Mouse (Mus musculus): Measurements from ENCODE around the gene Arhgap25.
"Not testable (repeated sequence)": the region's sequence is repeated elsewhere in the genome, so short reads cannot be mapped to it uniquely, and the experiment has no call there.

Gene Arhgap25

DNA sequence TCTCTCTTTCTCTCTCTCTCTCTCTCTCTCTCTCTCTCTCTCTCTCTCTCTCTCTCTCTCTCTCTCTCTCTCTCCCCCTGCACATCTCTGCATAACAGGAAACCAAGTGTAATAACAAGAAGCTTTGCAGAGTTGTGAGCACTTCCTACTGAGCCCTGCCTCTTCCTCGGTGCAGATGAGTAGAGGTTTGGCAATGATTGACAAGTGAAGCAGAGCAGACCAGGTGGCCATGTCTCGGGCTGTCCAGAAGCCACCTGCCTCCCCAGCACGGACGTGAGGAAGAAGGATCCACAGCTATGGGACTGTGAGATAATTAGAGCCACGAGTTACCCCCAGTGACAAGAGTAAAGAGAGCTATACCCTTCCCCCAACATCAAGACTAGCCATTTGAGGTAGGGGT lies 29.1 kb downstream of the Arhgap25 start:
- no peak for DNase-seq (ENCODE audit: low spot score in 2 of 2)

DNA sequence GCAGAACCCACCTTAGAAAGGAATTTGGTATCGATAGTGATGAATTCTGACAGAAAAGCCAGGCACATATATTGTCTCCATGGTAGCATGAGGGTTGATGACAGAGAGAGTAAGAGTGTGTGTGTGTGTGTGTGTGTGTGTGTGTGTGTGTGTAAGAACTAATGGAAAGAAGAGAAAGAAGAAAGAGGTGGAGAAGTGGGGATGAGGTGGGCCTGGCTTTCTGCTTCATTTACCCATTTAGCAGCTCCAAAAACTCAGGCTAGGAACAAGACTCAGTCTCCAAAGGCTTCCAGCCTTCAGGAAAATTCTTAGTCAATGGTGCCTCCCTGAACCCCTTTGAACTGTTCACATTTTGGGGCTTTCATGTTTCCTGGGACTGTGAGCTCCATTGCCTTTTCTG lies 29.5 kb downstream of the Arhgap25 start:
- no peak for DNase-seq (ENCODE audit: low spot score in 2 of 2)

DNA sequence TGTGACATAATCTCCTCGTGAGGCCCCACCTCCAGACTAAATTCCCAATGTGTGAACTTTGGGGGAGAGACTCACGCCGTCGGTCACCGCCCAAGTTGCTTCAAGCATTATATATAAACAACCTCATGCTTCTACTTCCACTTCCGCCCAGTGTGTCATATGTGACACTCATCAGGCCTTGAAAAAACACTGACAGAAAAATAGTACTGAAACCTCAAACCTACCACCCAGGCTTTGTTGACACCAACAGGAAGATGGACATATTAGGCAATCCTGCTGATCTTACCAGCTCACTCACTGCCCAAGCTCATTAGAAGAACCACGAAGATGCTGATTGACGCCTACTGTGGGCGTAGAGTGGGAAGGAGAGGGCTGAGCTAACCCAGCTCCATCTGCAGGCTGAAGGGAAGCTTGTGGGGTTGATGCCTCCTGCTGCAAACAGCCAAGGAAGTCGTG lies 30.2 kb downstream of the Arhgap25 start:
- DNase-seq (ENCODE audit: low spot score in 2 of 2), result peak in 1 of 2 experiments; percentile 55

DNA sequence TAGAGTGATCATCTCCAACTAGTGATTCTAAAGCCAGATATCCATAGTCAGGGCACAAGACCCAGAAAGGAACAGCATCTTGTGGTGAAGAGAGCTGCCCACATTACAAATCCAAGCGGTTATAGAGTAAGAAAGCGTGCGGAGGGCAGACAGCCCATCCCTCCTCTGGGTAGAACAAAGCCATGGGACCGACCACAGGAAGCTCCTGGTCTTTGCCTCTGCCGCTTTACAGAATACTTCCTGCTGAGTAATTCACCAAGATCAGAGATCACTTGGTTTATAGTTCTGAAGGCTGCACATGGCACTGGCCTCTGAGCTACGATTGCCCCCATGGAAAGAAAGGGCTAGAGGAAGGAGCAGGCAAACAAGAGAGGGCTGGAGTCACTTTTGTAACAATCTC lies 30.6 kb downstream of the Arhgap25 start:
- DNase-seq (ENCODE audit: low spot score in 2 of 2), result no peak

DNA sequence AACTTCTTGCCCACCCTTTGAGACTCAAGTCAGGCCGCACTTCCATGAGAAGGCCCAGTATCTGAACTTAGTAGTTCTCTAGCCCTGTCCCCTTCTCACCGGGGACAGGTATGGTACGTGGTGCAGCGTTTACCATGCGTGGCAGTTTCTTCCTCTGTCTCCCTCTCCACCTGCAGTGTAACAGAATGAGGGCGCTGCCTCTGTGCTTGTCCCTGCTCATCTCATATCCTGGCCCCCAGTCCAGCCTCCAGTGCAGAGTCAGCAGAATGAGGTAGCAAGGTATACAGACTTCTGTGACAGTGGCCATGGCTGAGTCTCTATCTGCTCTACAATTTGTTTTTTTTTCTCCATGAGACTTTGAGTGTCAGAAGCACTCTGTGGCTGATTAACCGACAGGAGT lies 32.4 kb downstream of the Arhgap25 start:
- no peak for DNase-seq (ENCODE audit: low spot score in 2 of 2)

DNA sequence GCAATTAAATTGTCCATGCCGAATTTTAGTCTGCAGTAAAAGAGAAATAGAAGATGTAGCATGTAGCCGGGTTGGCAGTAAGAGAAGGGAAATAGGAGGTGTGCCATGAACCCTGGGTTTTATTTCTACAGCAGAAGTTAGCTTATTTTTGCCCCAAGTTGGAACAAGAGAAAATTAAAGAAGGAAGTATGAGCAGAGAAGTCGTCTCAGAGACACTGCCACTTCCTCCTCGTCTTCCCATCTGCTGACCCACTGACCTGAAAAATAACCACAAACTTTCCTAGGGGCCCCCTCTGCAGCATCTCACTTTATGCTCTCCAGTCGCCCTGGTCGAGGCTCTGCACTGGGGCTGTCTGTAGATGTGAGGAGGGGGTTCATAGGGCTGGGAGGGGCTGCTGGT lies 33.3 kb downstream of the Arhgap25 start:
- DNase-seq (ENCODE audit: low spot score in 2 of 2), result no peak

DNA sequence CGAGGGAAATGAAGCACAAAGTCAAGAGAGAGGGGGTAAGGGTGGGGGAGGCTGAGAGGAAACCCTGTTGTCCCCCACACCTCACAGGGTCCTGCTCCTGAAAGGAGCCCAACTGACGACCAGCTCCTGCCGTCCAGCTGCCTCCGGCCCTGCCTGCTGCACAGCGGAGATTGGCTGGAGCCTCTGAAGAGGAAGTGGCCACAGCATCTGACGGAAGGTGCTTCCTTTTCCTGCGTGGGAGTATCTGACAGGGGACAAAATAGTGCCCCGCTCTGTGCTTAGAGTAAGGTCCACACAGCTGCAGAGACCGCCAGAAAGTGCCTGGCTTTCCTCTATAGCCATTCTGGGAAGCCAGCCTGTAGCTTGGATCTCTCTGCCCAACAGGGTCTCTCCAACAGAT lies 36.9 kb downstream of the Arhgap25 start:
- no peak for DNase-seq (ENCODE audit: low spot score in 2 of 2)

DNA sequence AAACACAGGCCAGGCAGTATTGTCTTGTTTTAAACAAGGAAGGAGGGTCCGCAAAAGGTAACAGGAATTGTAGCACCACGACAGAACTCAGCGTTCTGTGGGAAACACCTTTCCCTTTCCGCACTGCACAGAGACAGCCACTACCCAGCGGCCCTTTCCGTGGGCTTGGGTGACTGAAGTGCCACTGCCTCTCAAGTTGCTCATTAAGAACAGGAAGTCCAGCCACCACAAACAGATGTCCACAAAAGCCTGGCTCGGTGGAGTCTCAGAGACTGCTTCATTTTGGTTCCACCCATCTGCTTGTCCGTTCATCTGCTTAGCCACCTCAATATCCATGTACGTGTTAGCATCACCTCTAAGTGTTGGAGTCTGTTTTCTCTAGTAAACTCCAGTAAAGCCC lies 38.7 kb downstream of the Arhgap25 start:
- DNase-seq (ENCODE audit: low spot score in 2 of 2), result no peak

DNA sequence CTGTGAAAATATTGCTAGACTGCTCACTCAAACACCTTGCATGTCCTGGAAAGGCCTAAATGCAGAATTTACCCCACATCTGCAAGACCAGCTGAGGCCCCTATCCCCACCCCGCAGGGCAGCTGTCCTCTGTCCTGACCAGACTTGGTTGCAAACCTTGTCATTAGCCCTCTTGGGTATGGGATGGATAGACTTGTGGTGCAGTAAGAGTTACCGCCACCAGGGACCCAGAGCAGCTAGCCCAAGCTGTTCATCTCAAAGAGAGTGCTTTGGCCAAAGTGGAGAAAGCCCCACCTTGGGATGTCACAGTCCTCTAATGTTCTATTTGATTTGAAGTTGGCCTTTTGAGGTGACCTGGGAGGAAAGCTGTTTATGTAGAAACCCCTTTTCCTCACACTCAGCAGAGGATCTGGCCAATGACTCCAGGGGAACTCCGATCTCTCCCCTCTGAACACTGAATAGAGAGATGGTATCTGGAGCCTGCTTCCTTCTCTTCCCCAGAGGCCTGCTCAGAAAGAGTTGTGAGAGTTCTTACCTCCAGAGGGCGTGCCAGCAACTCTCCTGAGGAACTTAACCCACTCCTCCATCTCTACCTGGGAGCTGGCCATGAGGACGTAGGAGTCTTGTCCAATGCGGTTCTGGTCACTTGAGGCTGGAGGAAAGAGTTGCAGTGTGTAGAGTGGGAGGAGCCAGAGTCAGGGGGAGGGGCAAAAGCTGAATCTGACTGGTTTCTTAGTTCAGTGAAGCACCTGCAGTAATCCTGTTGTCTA lies 45.2 kb downstream of the Arhgap25 start:
- DNase-seq (ENCODE audit: low spot score in 2 of 2), result no peak

DNA sequence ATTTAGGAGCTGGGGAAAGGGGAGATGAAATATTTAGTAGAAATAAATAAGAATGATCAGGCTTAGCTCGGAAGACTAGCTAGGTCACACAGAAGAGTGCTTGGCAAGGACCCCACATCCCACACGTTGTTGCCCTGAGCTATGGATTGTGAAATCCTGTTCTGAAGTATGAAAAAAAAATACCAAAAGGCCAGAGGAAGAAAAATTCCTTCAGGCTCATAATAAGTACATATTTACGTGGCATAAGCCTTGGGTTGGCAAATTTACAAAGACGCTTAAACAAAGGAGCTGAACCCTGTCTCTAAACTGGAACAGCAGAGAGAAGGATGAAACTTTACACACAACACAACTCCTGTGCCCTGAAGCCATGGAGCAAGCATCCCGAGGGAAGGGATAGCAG lies 48.3 kb downstream of the Arhgap25 start:
- DNase-seq (ENCODE audit: low spot score in 2 of 2), result no peak

DNA sequence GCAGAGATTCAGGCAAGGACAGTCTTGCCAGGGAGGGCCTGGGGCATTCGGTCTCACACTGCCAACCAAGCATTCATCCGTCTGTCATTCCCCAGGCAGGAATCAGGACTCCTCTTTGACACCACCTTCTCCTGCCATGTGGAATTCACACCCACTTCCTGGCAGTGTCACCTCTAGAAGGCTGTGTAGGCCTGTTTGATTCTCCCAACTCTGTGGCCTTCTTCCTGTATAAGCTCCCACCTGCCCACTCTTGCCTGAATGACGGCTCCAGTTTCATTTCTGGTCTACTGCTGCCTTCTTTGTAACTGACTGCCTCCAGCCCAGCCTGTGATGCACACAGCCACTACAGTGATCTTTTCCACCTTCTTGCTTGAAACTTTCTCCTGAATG lies 49.2 kb downstream of the Arhgap25 start:
- DNase-seq (ENCODE audit: low spot score in 2 of 2), result no peak

DNA sequence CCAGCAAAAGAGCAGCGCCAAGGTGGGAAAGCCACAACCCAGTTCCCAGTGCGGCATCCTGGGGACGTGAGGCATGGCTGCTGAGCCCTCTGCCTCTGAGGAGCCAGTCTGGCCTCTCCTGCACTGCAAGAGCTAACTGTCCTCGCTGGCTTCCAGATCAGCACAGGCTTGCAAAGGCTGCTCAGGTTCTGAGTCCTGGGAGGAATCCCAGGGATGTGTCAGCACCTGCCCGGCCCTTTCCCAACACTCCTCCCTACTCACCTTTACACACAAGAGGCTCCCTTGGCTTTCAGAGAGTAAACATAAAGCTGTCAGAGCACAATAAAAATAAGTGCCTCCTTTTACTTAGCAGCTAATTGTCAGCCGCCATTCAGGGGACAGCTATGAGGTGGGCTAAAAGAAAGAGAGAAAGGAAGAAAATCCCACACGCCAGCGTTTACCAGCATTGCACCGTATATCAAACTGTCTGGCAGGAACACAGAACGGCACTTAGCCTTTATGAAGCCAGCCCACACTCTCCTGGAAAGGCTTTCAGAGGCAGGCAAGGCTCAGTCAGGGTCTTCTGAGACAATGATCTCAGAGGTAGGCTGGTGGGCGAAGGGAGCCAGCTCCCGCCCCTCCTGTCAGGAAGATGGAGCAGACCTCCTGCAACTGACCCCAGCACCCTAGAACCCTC lies 49.7 kb downstream of the Arhgap25 start:
- DNase-seq (ENCODE audit: low spot score in 2 of 2), result no peak

DNA sequence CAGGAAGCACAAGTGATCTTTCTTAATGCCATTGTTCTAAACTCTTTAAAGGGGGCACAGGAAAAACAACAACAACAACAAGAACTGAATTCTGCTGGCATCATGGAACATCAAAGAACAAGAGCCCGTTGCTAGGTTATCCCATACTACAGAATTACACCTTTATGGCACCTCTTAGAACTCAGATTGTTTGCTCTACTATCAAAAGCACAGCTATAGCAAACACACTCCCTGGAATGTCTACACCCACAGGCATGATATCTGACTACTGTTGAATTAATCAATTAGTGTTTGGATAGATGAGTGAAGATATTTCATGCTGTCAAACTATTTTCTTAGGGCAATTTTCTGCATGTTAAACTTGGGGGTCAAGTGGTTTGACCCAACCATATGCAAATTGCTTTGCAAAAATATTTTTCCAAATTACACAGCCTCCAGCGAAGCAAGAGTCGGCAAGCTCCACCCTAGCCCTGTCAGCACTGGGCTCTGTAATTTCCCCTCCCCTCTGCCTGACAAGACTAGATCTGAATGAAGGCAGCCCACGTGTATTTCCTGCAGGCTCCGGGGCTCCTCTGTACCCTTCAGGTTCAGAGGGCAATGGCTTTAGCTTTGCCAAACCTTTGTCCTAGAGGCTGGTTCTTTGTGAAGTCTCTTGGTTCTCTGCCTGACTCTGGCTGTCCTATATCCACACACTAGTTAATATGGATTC lies 53.6 kb downstream of the Arhgap25 start:
- DNase-seq (ENCODE audit: low spot score in 2 of 2), result no peak

DNA sequence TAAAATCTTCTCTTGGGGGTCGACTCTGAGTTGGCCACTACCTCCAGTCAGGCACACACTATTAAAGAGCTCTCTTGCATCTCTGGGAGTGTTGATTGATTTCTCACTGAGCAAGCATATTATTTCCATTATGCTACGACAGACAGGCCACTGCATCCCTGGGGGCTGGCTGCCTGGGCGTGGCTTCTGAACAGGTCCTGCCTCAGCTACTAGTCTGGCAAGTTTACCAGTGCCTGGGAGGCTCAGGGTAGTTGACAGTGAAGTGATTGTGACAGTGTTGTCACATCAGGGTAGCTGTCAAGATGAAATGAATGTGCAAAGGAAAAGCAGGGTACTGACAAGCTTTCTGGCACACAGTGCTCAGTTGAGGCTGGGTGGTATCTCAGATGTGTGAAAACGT lies 54.2 kb downstream of the Arhgap25 start:
- DNase-seq (ENCODE audit: low spot score in 2 of 2), result no peak

DNA sequence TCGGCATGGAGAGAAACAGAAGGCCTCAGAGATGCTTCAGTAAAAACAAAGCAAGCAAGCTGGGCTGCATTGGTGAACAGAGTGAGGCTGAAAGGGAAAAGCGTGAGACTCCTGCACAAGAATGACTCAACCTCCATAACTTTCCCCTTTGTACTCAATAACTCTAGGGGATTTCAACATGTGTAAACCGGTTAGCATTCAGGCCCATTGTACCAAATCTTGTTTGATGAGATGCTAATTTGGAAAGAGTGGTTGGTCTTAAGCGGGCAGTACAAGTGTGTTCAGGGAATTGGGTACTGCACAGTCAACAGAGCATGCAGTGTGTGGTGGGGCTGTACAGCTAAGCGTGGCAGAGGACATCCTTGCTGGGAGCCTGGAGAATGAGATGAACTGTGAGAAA lies 57.8 kb downstream of the Arhgap25 start:
- no peak for DNase-seq (ENCODE audit: low spot score in 2 of 2)

DNA sequence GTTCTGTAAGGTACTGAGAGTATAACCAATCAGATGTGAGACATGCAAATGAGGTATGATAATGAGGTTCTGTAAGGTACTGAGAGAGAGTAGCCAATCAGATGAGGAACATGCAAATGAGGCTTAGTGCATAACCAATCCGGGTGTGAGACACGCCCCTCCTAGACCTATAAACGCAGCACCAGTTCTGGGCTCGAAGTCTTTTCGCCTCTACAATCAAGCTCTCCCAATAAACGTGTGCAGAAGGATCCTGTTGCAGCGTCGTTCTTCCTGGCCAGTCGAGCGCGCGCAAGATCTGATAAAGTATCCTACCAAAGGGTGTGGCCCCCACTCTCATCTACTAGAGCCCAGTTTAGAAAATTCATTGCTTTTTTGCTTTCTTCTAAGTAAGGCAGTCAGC lies 63.0 kb downstream of the Arhgap25 start:
- DNase-seq (ENCODE audit: low spot score in 2 of 2), result not testable (repeated sequence)

DNA sequence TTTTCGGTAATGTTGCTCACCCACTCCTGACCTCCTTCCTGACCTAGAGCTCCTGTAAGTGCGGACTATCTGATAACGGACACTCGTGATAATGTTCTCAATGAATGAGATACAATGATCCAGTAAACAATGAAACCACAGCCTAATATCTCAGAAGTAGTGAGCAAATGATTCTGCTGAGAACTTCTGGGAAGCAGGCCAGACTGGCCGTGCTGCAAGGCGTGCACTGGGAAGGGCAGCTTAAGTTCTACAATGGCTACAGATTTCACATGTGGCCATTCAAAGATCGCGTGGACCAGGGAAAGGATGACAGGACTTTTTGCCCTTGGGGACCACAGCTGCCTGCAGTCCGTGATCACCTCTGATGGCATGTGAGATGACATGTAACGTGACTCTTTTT lies 64.7 kb downstream of the Arhgap25 start:
- DNase-seq (ENCODE audit: low spot score in 2 of 2), result no peak

DNA sequence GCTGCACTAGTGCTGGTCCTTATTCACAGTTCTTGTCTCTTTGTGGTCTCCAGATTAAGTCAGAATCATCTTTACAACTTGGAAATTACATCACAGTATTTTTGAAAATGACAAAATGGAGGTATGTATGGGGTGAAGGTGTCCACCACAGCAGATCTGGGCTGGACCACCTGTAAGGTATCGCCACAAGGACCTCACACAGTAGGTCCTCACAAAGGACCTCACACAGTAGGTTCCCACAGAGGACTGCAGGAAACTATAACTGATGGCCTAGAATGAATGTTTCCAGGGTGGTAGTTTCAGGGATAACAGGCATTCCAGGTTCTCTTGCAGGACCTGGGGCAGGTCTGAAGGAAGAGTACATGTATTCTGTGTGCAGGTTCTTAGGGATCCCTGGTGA lies 65.7 kb downstream of the Arhgap25 start:
- DNase-seq (ENCODE audit: low spot score in 2 of 2), result no peak

DNA sequence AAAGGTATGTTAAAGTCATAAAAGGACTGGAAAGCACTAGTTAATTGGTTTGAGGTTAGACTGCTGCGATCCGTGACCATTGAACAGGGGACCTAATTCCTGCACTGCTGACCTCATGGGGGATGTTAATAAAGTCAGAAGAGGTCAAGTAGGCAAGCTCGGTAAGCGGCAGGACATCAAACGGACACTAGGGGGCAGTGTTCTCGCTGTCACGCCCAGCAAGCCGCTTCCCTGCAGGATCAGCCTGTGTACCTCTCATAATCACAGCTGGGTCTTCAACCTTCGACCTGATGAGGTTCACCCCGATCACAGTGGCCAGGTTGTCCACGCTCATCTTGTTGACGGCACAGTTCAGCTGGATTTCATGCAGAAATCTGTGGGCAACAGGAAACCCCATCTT lies 66.8 kb downstream of the Arhgap25 start:
- DNase-seq (ENCODE audit: low spot score in 2 of 2), result peak; percentile 10 to 65

DNA sequence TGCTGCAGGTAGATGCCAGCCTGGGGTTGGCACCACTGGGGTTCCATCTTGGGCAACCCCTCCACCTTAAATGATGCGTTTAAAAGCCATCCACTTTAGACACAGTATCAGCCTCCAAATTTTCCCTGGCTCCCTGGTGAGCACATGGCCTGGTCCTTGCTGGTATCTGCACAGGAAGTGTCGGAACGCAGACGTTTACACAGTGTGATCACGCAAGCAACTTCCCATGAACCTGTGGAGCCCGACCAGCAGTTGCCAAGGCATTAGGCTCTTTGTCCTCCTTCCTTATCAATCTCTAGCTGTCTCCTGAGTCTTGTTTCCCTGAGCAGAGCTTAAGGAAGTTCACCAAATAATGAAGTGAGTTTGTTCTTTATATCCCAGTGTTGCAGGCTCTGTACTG lies 77.6 kb downstream of the Arhgap25 start:
- no peak for DNase-seq (ENCODE audit: low spot score in 2 of 2)

DNA sequence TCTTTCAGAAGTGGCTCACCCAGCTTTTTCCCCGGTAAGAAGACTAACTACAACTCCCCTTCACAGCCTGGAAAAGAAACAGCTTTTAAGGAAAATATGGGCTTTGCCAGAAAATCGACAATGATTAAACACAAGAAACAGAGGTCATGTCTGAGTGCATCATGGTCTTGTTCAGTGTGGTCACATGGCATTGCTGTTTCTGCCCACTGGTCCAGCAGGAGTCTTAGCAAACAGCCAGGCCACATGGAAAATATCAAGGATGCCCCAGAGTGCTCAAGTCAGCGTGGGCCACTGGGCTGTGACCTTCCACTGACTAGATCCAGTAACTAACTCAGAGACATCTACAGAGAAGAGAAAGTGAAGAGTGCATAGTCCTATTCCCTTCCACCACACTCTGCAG lies 81.3 kb downstream of the Arhgap25 start:
- no peak for DNase-seq (ENCODE audit: low spot score in 2 of 2)

DNA sequence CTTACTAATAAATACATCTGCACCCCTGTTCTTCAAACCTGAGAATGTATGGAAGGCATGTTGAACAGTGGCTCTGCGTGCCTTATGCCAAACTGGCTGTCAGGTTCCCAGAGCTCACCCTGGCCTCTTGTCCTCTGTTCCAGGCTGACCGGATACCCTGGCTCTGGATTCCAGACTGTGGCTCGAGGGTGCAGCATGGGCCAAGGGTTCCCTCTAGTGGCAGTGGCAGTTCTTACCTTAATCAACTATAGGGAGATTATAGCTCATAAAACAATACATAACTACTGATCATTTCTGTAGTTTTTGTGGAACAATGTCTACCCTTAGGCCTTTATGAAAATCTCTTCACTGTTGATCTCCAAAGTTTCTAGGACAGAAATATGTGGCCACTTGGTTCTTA lies 82.0 kb downstream of the Arhgap25 start:
- peak in 1 of 2 experiments; percentile 25 for DNase-seq (ENCODE audit: low spot score in 2 of 2)

DNA sequence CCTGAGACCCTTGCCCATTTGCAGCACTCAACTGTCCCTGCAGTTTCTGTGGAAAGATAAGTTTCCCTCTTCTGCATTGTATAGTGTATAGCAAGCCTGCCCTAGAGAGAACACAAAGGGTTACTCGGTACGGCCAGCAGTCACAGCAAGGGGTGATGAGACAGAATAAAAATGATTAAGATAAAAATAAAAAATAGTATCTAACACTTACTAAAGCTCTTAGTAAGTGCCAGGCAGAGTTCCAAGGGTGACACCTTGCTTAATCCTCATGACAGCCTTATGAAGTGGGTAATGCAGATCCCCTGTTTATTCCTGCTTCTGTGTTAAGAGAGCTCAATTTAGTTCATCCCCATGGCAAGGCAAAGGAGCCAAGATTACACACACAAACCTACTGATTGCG lies 83.5 kb downstream of the Arhgap25 start:
- DNase-seq (ENCODE audit: low spot score in 2 of 2), result no peak
